Mouse (Mus musculus) thymus, adult 2 months (tissue): Measurements from ENCODE around the gene Gpr39. TPM values are rescaled to one million over a fixed set of nuclear protein-coding genes. Genes with fewer than 3 reads are reported as not detected.

Experiments
- DNase-seq: peaks from one replicate; pipeline ENCODE4 v3.0.0; 2021
- H3K27ac ChIP-seq: fragments of 200-500 bp; 2 replicates; pipeline ENCODE4 v1.5.1; 2012; ENCODE audit warnings: low read length, control low read depth; ENCODE audit not compliant: control insufficient read depth, insufficient read depth
- H3K27me3 ChIP-seq: fragments of 200-500 bp; 2 replicates; pipeline ENCODE4 v1.6.1; 2012; ENCODE audit warnings: mild to moderate bottlenecking, low read length, moderate library complexity, mixed read lengths; ENCODE audit not compliant: control insufficient read depth, insufficient read depth
- H3K36me3 ChIP-seq: fragments of 200-500 bp; 2 replicates; pipeline ENCODE4 v1.6.1; 2012; ENCODE audit warnings: mild to moderate bottlenecking, low read length, moderate library complexity; ENCODE audit not compliant: control insufficient read depth, insufficient read depth
- H3K4me1 ChIP-seq: fragments of 200-500 bp; replicated peaks from 2 replicates; pipeline ENCODE4 v1.6.1; 2012; ENCODE audit warnings: low read length; ENCODE audit not compliant: control insufficient read depth, insufficient read depth
- H3K4me3 ChIP-seq: fragments of 200-500 bp; 2 replicates; pipeline ENCODE4 v1.5.1; 2012; ENCODE audit warnings: mild to moderate bottlenecking, low read length, control low read depth, moderate library complexity; ENCODE audit not compliant: control insufficient read depth, insufficient read depth
- CTCF ChIP-seq: fragments of 200-500 bp; IDR thresholded peaks from 2 replicates; pipeline ENCODE4 v1.5.1; 2012; ENCODE audit warnings: mild to moderate bottlenecking, control low read depth, low read length, moderate library complexity, borderline replicate concordance; ENCODE audit not compliant: control insufficient read depth, poor library complexity, insufficient read depth; ENCODE audit errors: extremely low read depth
- POLR2A ChIP-seq: fragments of 200-500 bp; IDR thresholded peaks from 2 replicates; pipeline ENCODE4 v1.6.1; 2012; ENCODE audit warnings: mild to moderate bottlenecking, low read length, control low read depth, moderate library complexity; ENCODE audit not compliant: control insufficient read depth, poor library complexity, insufficient read depth; ENCODE audit errors: extremely low read depth
- WGBS: fragments of 180-500 bp; shearing (Covaris S2); methylation state at CpG from one replicate; pipeline ENCODE4 v1.1.7; 2018; 5-methylcytosine and 5-hydroxymethylcytosine counted together
- polyA plus RNA-seq: library from polyadenylated mRNA; depleted of rRNA; stranded (reverse); fragments of >200 nt; gene quantifications from 2 replicates; pipeline ENCODE4 v1.2.3, GENCODE M21; 2012; rRNA removed

Gpr39 gene
- polyA plus RNA-seq, 1 experiment, result 0.57 TPM

- 3% methylated on average over 43 of the region's 43 CpGs for WGBS
- DNase-seq, result peak; percentile 3
- Histone ChIP-seq H3K4me1 (no peaks in the 10 kb centered on the region), H3K36me3 (no peaks in the 10 kb centered on the region), H3K4me3 (no peak overlapping the region), H3K27ac (no peak overlapping the region), H3K27me3 (peaks cover 2% of the 10 kb centered on the region; the same call in 1 of the 2 replicates)
- TF ChIP-seq POLR2A, result no peak
- no peak for TF ChIP-seq CTCF
Measured at GRCm38 (mm10) chr1:125911901-125912445, 235.2 kb downstream of the Gpr39 start.

DNA sequence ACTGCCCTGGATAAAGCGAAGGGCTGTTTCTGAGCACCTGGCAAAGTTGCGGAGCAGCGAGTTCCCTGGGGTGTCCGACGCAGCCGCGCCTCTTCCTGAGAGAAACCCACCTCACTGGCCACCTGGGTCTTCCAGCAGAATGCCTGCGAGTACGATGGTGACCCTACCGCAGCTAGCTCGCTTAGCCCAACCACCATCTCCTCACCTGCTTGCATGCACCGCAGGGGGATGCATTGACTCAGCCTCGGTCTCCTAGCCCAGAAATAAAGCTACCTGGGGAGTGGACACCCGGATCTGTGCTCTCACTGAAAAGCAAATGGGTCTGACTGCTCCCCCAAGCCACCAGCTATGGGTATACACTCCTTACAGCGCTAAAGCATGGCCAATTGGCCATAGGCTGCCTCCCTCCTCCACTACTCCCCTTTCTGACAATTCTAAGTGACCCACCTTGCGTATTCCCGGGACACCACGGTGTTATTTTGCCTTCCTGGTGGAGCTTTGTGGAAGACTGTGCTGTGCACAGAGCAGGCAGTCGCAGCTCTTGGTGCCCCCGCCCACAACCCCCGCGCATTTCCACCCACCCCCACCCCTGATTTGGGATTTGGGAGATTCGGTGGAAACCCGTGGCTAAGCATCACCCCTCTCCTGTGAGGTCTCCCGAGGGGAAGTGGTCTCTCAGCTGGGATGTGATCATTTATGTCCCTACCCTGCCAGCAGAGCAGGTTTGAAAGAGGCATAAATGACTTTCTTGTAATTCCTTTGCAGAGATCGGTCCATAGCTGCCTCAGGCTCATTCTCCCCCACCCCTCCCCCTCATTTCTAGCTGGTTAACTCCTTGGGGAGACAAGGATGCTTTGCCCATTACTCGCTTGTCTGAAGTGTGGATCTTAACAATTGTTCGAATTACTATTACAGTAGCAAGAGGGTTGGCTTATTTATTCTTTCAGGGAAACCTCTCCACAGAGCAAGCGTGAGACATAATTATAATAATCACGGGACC, 236.1 kb downstream of the Gpr39 start, which contains the start of gene Lypd1:
Gene Lypd1 (minus strand): TSS at position 501 of the 1,000 bp plus-strand sequence.
- Histone ChIP-seq H3K4me1 (no peaks in the 10 kb centered on the region), H3K27me3 (peaks cover 2% of the 10 kb centered on the region; the same call in 1 of the 2 replicates), H3K27ac (no peak within 1 kb of the TSS), H3K36me3 (no peaks in the 10 kb centered on the region), H3K4me3 (no peak within 1 kb of the TSS)
- no peak for TF ChIP-seq CTCF
- no peak for TF ChIP-seq POLR2A
- 16% methylated on average over 30 of the region's 30 CpGs for WGBS
- no peak for DNase-seq

DNA sequence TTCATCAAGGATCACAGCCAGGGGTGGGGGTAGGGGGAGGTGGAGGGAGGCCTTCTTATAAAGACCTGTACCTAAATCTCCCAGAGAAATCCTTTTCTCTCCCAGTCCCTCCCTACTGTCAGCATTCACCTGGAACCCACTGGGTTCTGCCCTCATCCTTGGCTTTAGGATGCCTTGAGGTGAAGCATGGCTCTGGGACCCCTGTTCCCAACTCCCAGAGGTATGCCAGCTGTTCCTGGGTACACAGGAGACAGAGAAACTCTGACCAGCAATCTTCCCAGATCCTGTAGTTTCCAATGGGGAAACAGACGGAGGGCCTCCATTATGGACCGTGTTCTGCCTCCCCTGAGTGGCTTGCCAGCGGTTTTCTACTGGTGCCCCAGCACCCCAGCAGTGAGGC, 243.9 kb downstream of the Gpr39 start:
- Histone ChIP-seq H3K4me3 (no peak overlapping the region), H3K36me3 (no peaks in the 10 kb centered on the region), H3K27me3 (no peaks in the 10 kb centered on the region), H3K4me1 (no peaks in the 10 kb centered on the region), H3K27ac (no peak overlapping the region)
- TF ChIP-seq POLR2A (no peak), CTCF (no peak)
- DNase-seq, result no peak
- 96% methylated on average over 3 of the region's 3 CpGs for WGBS

- WGBS, result 78% methylated on average over 2 of the region's 2 CpGs
- TF ChIP-seq CTCF (no peak), POLR2A (no peak)
- H3K4me3 ChIP-seq, result no peak overlapping the region
Measured at GRCm38 (mm10) chr1:125923062-125923461, 246.3 kb downstream of the Gpr39 start.

More at GRCm38 (mm10) chr1:125923062-125923461, 246.3 kb downstream of the Gpr39 start:
- no peaks in the 10 kb centered on the region for H3K36me3 ChIP-seq
- DNase-seq, result no peak
- H3K4me1 ChIP-seq, result no peaks in the 10 kb centered on the region
- no peaks in the 10 kb centered on the region for H3K27me3 ChIP-seq
- H3K27ac ChIP-seq, result no peak overlapping the region

Other genes with a start within 250 kb of the Gpr39 start
- 128 TPM in 2 replicates for gene Actr3, start 241.3 kb upstream of the Gpr39 start, polyA plus RNA-seq
- gene Slc35f5, start 116.4 kb upstream of the Gpr39 start, polyA plus RNA-seq, result 3.8 and 5.5 TPM in 2 replicates
- 2.6 and 4.8 TPM in 2 replicates for gene Lypd1, start 236.1 kb downstream of the Gpr39 start, polyA plus RNA-seq